Mouse (Mus musculus) gastrocnemius, postnatal 14 days (tissue): ENCODE results near the gene Maats1. TPM values are rescaled to one million over a fixed set of nuclear protein-coding genes. Genes with fewer than 3 reads are reported as not detected.

ENCODE experiments used
- DNase-seq: peaks from one replicate; pipeline ENCODE4 v3.0.0; 2021; ENCODE audit warnings: mixed read lengths
- intact Hi-C: fragments of 180-260 bp; cut with DNase I; formaldehyde crosslinking; loops from one replicate; pipeline ENCODE4 v1.15.1; 2025; ENCODE audit warnings: low total_unique reads
- total RNA-seq, 2 experiments: library from RNA; stranded (reverse); gene quantifications; 2 replicates each; pipeline ENCODE4 v1.2.3; 2021

Maats1 gene
- total RNA-seq, 2 experiments from 2014 or later = not detected

DNA sequence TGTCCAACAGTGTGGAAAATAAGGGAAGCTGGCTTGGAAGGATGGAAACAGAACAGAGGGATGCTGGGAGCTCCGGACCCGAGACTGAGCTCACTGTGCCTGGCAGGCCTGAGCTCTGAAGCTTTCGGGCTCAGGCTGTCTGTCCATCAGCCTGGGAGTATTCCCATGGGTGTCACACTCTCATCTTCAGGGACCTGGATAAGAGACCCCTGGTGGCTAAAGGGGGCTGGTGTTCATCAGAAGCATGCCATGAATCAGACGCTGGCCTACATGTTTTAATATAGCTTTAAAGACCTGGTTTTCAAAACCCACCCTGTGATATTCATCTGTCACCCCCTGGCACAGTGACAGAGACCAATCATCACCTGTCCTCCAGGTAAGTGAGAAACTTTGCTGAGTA lies 86.8 kb downstream of the Maats1 start:
- intact Hi-C loops = no loop called here
- no peak for DNase-seq

DNA sequence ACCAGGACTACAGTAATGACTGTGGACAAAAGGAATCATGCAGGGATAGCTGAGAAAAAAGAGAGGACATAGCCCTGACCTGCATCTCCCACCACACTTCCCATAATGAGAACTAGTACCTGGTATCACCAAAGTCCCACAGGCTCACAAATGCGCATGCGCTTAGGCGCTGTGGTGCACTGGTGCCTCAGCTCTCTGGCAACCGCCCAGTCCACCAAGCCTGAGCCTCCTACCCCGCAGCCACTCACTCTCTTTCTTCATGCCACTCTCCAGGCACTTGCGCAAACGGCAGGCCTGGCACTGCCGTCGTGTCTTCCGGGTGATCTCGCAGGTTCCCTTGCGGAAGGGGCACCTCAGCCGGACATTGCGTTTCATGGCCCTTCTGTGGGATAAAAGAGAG lies 87.9 kb downstream of the Maats1 start:
- intact Hi-C loops = no loop called here
- no peak for DNase-seq

DNA sequence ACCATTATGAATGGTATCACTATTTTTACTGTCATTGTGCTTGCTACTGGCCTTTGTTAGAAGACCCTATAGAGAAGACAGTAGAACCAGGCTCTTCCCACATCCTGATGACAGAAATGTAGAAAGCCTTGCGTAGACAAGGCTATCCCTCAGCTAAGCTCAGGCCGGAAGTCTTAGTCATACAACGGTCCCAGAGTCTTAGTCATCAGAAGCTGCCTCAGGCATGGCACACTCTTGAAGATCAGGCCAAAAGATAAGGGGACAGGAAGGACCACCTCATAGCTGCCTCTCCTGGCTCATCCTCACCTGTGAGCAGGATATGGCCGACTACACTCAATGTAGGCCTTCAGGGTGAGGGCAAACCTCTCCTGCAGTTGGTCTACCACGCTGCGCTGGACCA lies 91.5 kb downstream of the Maats1 start:
- DNase-seq = no peak
- intact Hi-C loops = no loop called here

DNA sequence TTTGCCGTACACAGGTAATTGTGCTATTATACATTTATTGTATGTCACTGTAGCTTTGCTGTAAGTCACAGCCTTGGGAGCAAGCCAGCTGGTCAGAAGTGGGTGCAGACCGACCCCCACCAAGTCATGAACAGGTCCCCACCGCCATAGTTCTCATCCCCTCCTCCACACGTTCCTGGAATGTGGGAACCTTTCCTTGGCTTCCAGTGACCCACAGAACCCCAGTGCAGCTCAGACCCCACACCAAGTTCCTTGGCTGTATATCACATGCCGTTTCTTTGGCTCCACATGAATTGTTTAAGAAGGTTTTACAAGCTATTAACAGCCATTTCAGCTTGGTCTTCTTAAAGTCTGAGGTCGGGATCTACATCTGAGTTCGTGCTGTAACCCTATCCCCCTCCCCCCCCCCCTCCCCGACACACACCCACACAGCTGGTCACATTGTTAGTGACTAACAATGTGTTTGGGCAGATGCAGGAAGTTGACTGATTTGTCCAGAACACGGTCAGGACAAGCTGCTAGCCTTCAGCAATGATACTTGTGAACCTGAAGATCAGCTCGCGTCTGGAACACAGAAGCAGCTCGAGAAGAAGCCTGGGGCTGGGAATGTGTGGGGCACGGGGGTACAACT lies 93.5 kb downstream of the Maats1 start:
- intact Hi-C loops = no loop called here
- DNase-seq = no peak

Other genes starting within 250 kb of the Maats1 start
- not detected for gene Nr1i2, start 47.3 kb downstream of the Maats1 start, total RNA-seq
- gene Cox17, start 4.8 kb upstream of the Maats1 start, total RNA-seq = 100 to 1,000 TPM; 134 to 137 TPM
- gene Gm21987, start 4.9 kb upstream of the Maats1 start, total RNA-seq = not detected
- 10 to 100 TPM; 56.1 to 66.9 TPM for gene Popdc2, start 20.1 kb upstream of the Maats1 start, total RNA-seq
- 1 to 10 TPM; 3.8 to 4.7 TPM for gene Pla1a, start 91.0 kb upstream of the Maats1 start, total RNA-seq
- gene Adprh, start 110.6 kb upstream of the Maats1 start, total RNA-seq = 10 to 100 TPM; 25.5 to 27.6 TPM
- gene Cd80, start 113.4 kb upstream of the Maats1 start, total RNA-seq = under 1 TPM in 1 of 2 experiments, not detected in 1; 0.12 TPM
- 10 to 100 TPM; 40.7 to 45.0 TPM for gene Timmdc1, start 180.5 kb upstream of the Maats1 start, total RNA-seq
- 1 to 10 TPM; 8.3 to 9.0 TPM for gene Poglut1, start 208.1 kb upstream of the Maats1 start, total RNA-seq
- gene Tmem39a, start 216.6 kb upstream of the Maats1 start, total RNA-seq = 10 to 100 TPM; 17.3 to 19.1 TPM